Mouse (Mus musculus) telencephalon, adult 2 months (tissue): ENCODE measurements around the gene Slmap.
"Not testable (repeated sequence)": the region's sequence is repeated elsewhere in the genome, so short reads cannot be mapped to it uniquely, and the experiment has no call there.

Experiments
- DNase-seq: peaks from one replicate; pipeline ENCODE4 v3.0.0-alpha.2; 2011; ENCODE audit warnings: low read depth, low spot score

The Slmap gene

DNA sequence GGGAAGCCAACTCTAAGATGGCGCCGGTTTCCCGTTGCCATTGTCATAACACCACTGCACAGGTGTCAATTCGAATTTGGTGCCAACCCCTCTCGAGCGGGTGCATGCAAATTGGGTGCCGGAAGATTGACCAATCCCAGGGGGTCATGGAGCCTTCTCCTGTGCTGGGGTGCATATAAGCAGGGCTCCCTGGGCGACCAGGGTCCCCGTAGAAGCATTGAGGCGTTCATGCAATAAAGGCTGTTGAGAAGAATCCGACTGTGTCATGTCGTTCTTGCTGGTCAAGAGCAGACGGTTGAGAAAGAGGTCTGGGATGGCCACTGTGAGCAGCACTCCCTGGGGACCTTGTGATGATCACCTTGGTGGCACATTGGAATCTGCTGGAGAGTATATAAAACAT, 142.9 kb downstream of the Slmap start:
- no peak for DNase-seq

GRCm38 (mm10) chr14:26388961-26389360, 145.8 kb downstream of the Slmap start:
- not testable (repeated sequence) for DNase-seq

- DNase-seq, result not testable (repeated sequence)
Observed at GRCm38 (mm10) chr14:26386999-26387398, 147.7 kb downstream of the Slmap start.

GRCm38 (mm10) chr14:26385659-26386058, 149.1 kb downstream of the Slmap start:
- DNase-seq, result not testable (repeated sequence)

GRCm38 (mm10) chr14:26379071-26379470, 155.7 kb downstream of the Slmap start:
- no peak for DNase-seq

DNA sequence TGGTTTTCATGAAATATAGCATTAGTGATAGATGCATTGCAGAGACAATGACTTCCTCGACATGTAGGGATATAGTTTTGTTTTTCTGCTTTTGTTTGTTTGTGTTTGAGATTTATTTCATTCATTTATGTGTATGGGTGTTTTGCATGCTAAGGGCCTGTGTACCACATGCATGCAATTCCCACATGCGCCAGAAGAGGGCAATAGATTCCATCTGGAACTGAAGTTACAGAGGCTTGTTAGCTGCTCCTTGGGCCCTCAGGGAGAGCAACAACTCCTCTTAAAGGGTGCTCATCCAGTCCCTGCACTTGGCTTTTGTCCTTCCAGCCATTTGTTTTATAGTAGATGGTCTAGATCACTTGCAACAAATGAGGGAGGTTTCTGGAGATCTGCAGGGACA, 158.1 kb downstream of the Slmap start:
- no peak for DNase-seq
